Mouse (Mus musculus) forebrain, embryonic 11.5 days (tissue): ENCODE measurements around the gene Col19a1. TPM values are rescaled to one million over a fixed set of nuclear protein-coding genes. Genes with fewer than 3 reads are reported as not detected.
A peak's percentile ranks its signal among the peaks of the same experiment; 100 is the strongest.

Experiments
- ATAC-seq: fragments of 200-750 bp; cut with Nextera tagmentation; replicated peaks from 2 replicates; pipeline ENCODE4 v1.8.0; 2017; ENCODE audit warnings: moderate TSS enrichment; ENCODE audit not compliant: low FRiP score
- DNase-seq: peaks from one replicate; pipeline ENCODE4 v3.0.0-alpha.2; 2017; ENCODE audit warnings: low spot score
- H3K27ac ChIP-seq: fragments of 300-500 bp; sonication (generic); 2 replicates; pipeline ENCODE4 v1.5.1; 2014; ENCODE audit warnings: low read depth, low read length
- H3K27me3 ChIP-seq: fragments of 300-500 bp; sonication (generic); 2 replicates; pipeline ENCODE4 v1.6.1; 2014; ENCODE audit warnings: mild to moderate bottlenecking, low read length, mixed read lengths; ENCODE audit not compliant: control insufficient read depth, insufficient read depth
- H3K36me3 ChIP-seq: fragments of 300-500 bp; sonication (generic); 2 replicates; pipeline ENCODE4 v1.6.1; 2014; ENCODE audit warnings: mild to moderate bottlenecking, low read length, moderate library complexity, mixed read lengths; ENCODE audit not compliant: control insufficient read depth, insufficient read depth
- H3K4me1 ChIP-seq: fragments of 300-500 bp; sonication (generic); replicated peaks from 2 replicates; pipeline ENCODE4 v1.6.1; 2014; ENCODE audit warnings: low read length, mixed read lengths; ENCODE audit not compliant: control insufficient read depth, insufficient read depth
- H3K4me2 ChIP-seq: fragments of 300-500 bp; sonication (generic); 2 replicates; pipeline ENCODE4 v1.6.1; 2014; ENCODE audit warnings: low read depth, mild to moderate bottlenecking, low read length, moderate library complexity, mixed read lengths; ENCODE audit not compliant: severe bottlenecking
- H3K4me3 ChIP-seq: fragments of 300-500 bp; sonication (generic); 2 replicates; pipeline ENCODE4 v1.5.1; 2014; ENCODE audit warnings: low read depth, low read length
- H3K9ac ChIP-seq: fragments of 300-500 bp; sonication (generic); 2 replicates; pipeline ENCODE4 v1.6.1; 2014; ENCODE audit warnings: low read length
- H3K9me3 ChIP-seq: fragments of 300-500 bp; sonication (generic); 2 replicates; pipeline ENCODE4 v1.6.1; 2016; ENCODE audit warnings: low read length, mixed read lengths; ENCODE audit not compliant: control insufficient read depth
- WGBS: fragments of 180-500 bp; shearing (Covaris S2); extraction: QIAGEN DNeasy Blood & Tissue Kit; methylation state at CpG from one replicate; pipeline ENCODE4 v1.1.7; 2014; 5-methylcytosine and 5-hydroxymethylcytosine counted together
- polyA plus RNA-seq: library from polyadenylated mRNA; unstranded; fragments of >200 nt; fragmentation: Nextera tagmentation; extraction: Ambion mirVana; gene quantifications from 2 replicates; pipeline ENCODE4 v1.2.1, GENCODE M21; 2014

The Col19a1 gene
- polyA plus RNA-seq, 1 experiment from 2014 or later = 0.29 TPM

DNA sequence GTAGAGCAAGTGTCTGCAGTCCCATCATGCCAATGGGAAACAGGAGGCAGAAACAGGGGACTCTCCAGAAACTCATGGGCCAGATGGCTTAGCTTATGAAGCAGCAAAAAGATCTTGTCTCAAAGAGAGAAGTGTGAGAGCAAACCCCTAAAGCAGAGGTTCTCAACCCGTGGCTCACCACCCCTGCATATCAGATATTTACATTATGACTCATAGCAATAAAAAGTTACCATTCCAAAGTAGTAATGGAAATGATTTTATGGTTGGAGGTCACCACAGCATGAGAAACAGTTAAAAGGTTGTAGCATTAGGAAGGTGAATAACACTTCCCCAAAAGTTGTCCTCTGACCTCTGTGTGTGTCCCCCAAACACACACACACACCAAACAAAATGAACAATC lies 350.9 kb downstream of the Col19a1 start:
- WGBS = 94% methylated on average over 1 of the region's 1 CpGs
- peaks cover 6% of the 10 kb centered on the region; the same call in 1 of the 2 replicates for H3K4me1 ChIP-seq

DNA sequence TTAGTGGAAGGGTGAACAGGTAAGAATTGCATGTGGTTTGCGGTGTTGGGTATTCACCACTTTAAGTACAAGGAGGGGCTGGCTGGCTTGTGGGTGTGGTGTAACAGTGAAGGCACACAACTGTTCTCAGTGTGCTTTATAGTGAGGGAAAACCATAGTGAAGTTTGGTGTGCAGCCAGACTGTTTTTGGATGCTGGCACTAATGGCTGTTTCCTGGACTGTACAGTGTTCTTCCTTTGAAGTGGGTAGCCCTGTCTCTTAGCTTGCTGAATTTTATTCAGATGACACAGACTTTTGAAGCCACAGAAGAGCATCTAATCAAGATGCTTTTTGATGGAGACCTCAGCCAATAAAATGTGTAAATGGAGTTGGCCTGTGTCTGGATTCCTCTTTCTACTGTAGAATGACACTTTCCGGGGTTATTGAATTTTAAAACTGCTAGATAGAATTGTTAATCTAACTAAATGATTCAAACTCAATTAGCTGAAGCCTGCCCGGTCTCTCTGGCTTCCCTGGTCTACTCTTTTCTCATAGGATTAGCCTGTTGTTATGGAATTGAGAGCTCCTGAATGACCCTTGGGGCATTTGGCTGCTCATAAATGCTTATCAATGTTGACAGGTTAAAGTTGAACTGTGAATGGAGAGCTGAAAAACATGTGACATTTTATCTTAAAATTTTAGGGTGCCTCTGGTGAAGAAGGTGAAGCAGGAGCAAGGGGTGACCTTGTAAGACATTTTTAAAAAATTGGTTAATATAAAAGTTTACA lies 355.6 kb downstream of the Col19a1 start:
- Histone ChIP-seq H3K27me3 (peaks cover 2% of the 10 kb centered on the region; the same call in 1 of the 2 replicates), H3K4me1 (peaks cover 3% of the 10 kb centered on the region; the same call in 1 of the 2 replicates), H3K9me3 (no peaks in the 10 kb centered on the region), H3K4me3 (no peak overlapping the region), H3K27ac (no peak overlapping the region), H3K4me2 (no peak overlapping the region), H3K36me3 (no peaks in the 10 kb centered on the region), H3K9ac (no peak overlapping the region)
- DNase-seq (no peak), ATAC-seq (no peak)
- 47% methylated on average over 3 of the region's 3 CpGs for WGBS

More for the DNA sequence above, 350.9 kb downstream of the Col19a1 start:
- Histone ChIP-seq H3K27ac (no peak overlapping the region), H3K9ac (no peak overlapping the region), H3K27me3 (peaks cover 5% of the 10 kb centered on the region; the same call in 1 of the 2 replicates), H3K9me3 (no peaks in the 10 kb centered on the region), H3K4me2 (no peak overlapping the region), H3K36me3 (no peaks in the 10 kb centered on the region), H3K4me3 (no peak overlapping the region)
- DNase-seq (no peak), ATAC-seq (no peak)

GRCm38 (mm10) chr1:24230428-24230827 lies 356.8 kb downstream of the Col19a1 start:
- WGBS = 43% methylated on average over 8 of the region's 8 CpGs
- no peak overlapping the region for H3K9ac ChIP-seq
- DNase-seq (no peak), ATAC-seq (no peak)
- no peak overlapping the region for H3K4me2 ChIP-seq
- peaks cover 2% of the 10 kb centered on the region; the same call in 1 of the 2 replicates for H3K27me3 ChIP-seq
- no peak overlapping the region for H3K4me3 ChIP-seq
- H3K36me3 ChIP-seq = no peaks in the 10 kb centered on the region
- H3K4me1 ChIP-seq = peaks cover 3% of the 10 kb centered on the region; the same call in 1 of the 2 replicates
- no peaks in the 10 kb centered on the region for H3K9me3 ChIP-seq
- H3K27ac ChIP-seq = no peak overlapping the region

- WGBS = 79% methylated on average over 1 of the region's 1 CpGs
- Histone ChIP-seq H3K36me3 (no peaks in the 10 kb centered on the region), H3K27me3 (no peaks in the 10 kb centered on the region; the same call in 1 of the 2 replicates), H3K27ac (no peak overlapping the region), H3K4me3 (no peak overlapping the region), H3K9ac (no peak overlapping the region), H3K9me3 (no peaks in the 10 kb centered on the region), H3K4me2 (no peak overlapping the region), H3K4me1 (peaks cover 3% of the 10 kb centered on the region; the same call in 1 of the 2 replicates)
- DNase-seq (no peak), ATAC-seq (no peak)
These were observed 357.7 kb downstream of the Col19a1 start for GRCm38 (mm10) chr1:24229552-24229951.

DNA sequence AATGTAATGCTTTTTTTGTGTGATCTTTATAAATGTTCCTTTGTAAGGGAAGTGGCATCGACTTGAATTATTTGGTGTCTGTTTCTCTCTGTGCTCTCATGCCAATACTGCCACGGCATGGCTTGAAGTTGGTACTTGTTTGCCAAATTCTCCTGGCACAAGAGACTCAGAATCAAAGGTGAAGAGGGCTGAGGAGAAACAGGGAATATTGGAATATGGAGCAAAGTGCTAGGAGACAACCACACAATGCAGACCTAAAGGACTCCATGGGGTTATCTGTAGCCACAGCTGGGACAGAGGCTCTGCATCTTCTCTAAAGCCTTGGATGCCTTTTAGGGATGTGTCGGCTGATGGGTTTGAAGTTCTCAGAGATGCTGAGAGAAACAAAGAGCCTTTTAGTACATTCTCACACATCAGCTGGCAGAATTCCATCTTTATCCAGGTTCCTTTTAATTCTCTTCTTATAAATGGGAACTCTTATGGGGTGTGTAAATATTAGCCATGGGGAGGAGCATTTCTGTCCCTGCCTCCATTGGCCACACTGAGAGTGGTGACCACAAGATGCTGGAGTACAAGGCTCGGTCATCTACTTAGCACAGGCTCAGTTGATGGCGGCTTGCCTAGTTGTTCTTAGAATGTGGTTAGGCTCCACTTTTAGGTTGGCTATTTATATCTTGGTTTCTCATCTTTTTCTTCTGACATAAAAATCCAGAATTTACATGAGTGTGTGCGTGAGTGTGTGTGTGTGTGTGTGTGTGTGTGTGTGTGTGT lies 360.1 kb downstream of the Col19a1 start:
- H3K4me1 ChIP-seq = peaks cover 3% of the 10 kb centered on the region; the same call in 1 of the 2 replicates
- WGBS = 93% methylated on average over 6 of the region's 6 CpGs
- DNase-seq (no peak), ATAC-seq (no peak)
- no peak overlapping the region for H3K9ac ChIP-seq
- no peak overlapping the region for H3K27ac ChIP-seq
- H3K36me3 ChIP-seq = no peaks in the 10 kb centered on the region
- H3K9me3 ChIP-seq = no peaks in the 10 kb centered on the region
- no peak overlapping the region for H3K4me3 ChIP-seq
- H3K4me2 ChIP-seq = no peak overlapping the region
- no peaks in the 10 kb centered on the region for H3K27me3 ChIP-seq

DNA sequence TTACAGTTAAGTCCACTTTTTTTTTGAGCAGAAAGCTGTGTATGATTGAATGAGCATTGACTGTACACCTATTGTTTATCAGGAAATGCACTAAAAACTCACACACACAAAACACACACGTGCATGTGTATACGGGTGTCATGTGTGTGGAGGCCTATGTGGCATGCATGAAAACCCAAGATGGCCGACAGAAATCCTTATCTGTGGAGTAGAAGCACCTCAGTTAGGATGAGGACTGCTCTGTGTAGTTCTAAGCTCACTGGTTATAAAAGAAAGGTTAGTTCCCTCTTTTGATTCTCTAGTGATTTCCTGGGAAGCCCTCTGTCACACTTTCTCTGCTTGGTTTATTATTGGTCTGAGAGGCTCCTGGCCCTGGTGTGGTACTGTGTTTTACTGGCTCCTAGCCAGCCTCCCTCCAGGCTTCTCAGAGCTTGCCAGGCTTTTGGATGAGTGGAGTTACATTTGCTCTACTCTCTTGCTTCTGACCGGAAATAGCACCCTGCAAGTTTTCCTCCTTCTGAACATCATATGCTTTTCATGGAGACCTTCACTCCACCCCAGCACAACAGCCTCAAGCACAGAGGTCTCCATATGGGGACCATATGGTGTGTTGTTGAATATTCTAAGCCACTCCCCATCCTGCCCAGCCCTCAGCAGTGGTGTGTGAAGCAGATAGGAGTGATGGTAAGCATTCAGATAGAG lies 361.3 kb downstream of the Col19a1 start:
- H3K9me3 ChIP-seq = no peaks in the 10 kb centered on the region
- H3K9ac ChIP-seq = no peak overlapping the region
- H3K4me1 ChIP-seq = peaks cover 3% of the 10 kb centered on the region; the same call in 1 of the 2 replicates
- WGBS = 84% methylated on average over 4 of the region's 4 CpGs
- no peaks in the 10 kb centered on the region for H3K27me3 ChIP-seq
- H3K4me2 ChIP-seq = no peak overlapping the region
- ATAC-seq (0 out of 2 replicates have a peak, but pooled peaks have one; percentile 58), DNase-seq (no peak)
- H3K27ac ChIP-seq = no peak overlapping the region
- no peak overlapping the region for H3K4me3 ChIP-seq
- H3K36me3 ChIP-seq = no peaks in the 10 kb centered on the region

- no peak for ATAC-seq
- H3K4me2 ChIP-seq = no peak overlapping the region
- no peaks in the 10 kb centered on the region for H3K36me3 ChIP-seq
- no peak overlapping the region for H3K4me3 ChIP-seq
- H3K4me1 ChIP-seq = no peaks in the 10 kb centered on the region; the same call in 1 of the 2 replicates
- no peak for DNase-seq
- 87% methylated on average over 8 of the region's 8 CpGs for WGBS
- H3K9ac ChIP-seq = no peak overlapping the region
- H3K27ac ChIP-seq = no peak overlapping the region
- no peaks in the 10 kb centered on the region for H3K27me3 ChIP-seq
- H3K9me3 ChIP-seq = no peaks in the 10 kb centered on the region
These were observed 364.2 kb downstream of the Col19a1 start for GRCm38 (mm10) chr1:24222981-24223612.

DNA sequence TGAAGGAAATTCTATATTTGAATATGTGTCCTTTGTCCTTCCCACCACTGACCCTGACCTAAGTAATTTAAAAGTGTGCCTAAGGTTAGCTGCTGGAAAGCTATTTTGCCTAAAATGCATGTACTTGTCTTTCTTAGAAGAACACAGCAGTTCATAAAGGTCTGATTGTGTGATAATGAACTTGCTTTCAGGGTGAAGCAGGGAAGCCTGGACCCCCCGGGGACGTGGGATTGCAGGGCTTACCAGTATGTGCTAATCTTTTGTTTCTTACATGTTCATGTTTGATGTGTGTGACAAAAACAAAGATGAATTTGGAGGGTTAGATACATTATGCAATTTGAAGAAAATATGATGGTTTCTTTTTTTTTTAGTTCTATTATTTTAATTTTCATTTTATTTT lies 365.0 kb downstream of the Col19a1 start:
- no peaks in the 10 kb centered on the region for H3K36me3 ChIP-seq
- H3K27me3 ChIP-seq = no peaks in the 10 kb centered on the region
- ATAC-seq (no peak), DNase-seq (no peak)
- 71% methylated on average over 2 of the region's 2 CpGs for WGBS
- H3K4me3 ChIP-seq = no peak overlapping the region
- H3K9ac ChIP-seq = no peak overlapping the region
- no peak overlapping the region for H3K27ac ChIP-seq
- H3K9me3 ChIP-seq = no peaks in the 10 kb centered on the region
- H3K4me1 ChIP-seq = no peaks in the 10 kb centered on the region; the same call in 1 of the 2 replicates
- no peak overlapping the region for H3K4me2 ChIP-seq
